Mouse (Mus musculus): Measurements from ENCODE around the gene Aspdh. TPM values are rescaled to one million over a fixed set of nuclear protein-coding genes. Genes with fewer than 3 reads are reported as not detected.
A peak's percentile ranks its signal among the peaks of the same experiment; 100 is the strongest.

Aspdh gene
- polyA plus RNA-seq, 1 experiment from 2014 or later, result 4.8 TPM

- Histone ChIP-seq H3K4me1 (peaks cover 56% of the 10 kb centered on the region), H3K27ac (peak within 1 kb of the TSS; percentile 92), H3K36me3 (replicated peaks) (peaks cover 11% of the 10 kb centered on the region), H3K9me3 (no peaks in the 10 kb centered on the region), H3K4me3 (replicated peaks) (peak within 1 kb of the TSS; percentile 56), H3K4me2 (peak within 1 kb of the TSS; percentile 67), H3K27me3 (no peaks in the 10 kb centered on the region), H3K9ac (peak within 1 kb of the TSS; percentile 54)
- peak; percentile 95 for ATAC-seq (ENCODE audit: low FRiP score)
- WGBS, result under 1% methylated on average over 42 of the region's 42 CpGs
Measured at GRCm38 (mm10) chr7:44467811-44468411, 2.7 kb downstream of the Aspdh start, which contains the start of gene Josd2. Gene Josd2 (plus strand): TSS chr7:44467980.

DNA sequence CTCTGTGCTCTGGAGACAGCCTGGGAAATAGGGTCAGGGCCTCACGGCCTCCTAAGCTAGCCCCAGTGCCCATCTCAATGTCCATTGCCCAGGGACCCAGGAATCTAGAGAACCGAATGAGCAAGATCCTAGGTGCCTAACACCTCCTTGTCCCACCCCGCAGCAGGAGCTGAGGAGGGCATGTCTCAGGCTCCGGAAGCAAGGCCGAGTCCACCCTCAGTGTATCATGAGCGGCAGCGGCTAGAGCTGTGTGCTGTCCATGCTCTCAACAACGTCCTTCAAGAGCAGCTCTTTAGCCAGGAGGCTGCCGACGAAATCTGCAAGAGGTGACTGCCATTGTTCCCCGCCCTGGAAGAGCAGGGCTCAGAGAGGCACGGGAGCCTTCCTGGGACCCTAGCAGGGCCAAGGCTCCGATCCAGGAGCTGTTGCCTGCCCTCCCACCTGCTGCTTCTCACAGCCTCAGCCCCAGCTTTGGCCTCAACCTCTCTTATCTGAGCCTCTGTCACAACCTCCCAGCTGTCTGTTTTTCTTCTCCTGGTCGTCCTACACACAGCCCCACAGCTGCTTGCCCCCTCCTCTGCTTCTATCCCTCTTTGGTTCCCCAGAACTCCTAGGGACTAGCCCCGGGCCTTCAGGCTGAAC lies 3.6 kb downstream of the Aspdh start:
- no peak for ATAC-seq (ENCODE audit: low FRiP score)
- Histone ChIP-seq H3K36me3 (replicated peaks) (peaks cover 5% of the 10 kb centered on the region), H3K4me1 (peaks cover 57% of the 10 kb centered on the region), H3K9me3 (no peaks in the 10 kb centered on the region), H3K27me3 (0 out of 2 replicates have a peak, but pooled peaks cover 4% of the 10 kb centered on the region), H3K9ac (peak overlapping the region; percentile 54), H3K4me3 (replicated peaks) (peak overlapping the region; percentile 56), H3K4me2 (peak overlapping the region; percentile 67), H3K27ac (peak overlapping the region; percentile 92)
- WGBS, result 58% methylated on average over 15 of the region's 15 CpGs

GRCm38 (mm10) chr7:44469677-44470675 lies 4.8 kb downstream of the Aspdh start:
- H3K4me2 ChIP-seq, result no peak overlapping the region
- ATAC-seq (ENCODE audit: low FRiP score), result no peak
- 0 out of 2 replicates have a peak, but pooled peaks cover 7% of the 10 kb centered on the region for H3K27me3 ChIP-seq
- peaks cover 57% of the 10 kb centered on the region for H3K4me1 ChIP-seq
- no peaks in the 10 kb centered on the region for H3K9me3 ChIP-seq
- H3K36me3 ChIP-seq (replicated peaks), result no peaks in the 10 kb centered on the region
- H3K4me3 ChIP-seq (replicated peaks), result no peak overlapping the region; the same call in 1 of the 2 replicates
- H3K9ac ChIP-seq, result no peak overlapping the region
- peak overlapping the region; percentile 92; the same call in 1 of the 2 replicates for H3K27ac ChIP-seq
- 90% methylated on average over 16 of the region's 16 CpGs for WGBS

DNA sequence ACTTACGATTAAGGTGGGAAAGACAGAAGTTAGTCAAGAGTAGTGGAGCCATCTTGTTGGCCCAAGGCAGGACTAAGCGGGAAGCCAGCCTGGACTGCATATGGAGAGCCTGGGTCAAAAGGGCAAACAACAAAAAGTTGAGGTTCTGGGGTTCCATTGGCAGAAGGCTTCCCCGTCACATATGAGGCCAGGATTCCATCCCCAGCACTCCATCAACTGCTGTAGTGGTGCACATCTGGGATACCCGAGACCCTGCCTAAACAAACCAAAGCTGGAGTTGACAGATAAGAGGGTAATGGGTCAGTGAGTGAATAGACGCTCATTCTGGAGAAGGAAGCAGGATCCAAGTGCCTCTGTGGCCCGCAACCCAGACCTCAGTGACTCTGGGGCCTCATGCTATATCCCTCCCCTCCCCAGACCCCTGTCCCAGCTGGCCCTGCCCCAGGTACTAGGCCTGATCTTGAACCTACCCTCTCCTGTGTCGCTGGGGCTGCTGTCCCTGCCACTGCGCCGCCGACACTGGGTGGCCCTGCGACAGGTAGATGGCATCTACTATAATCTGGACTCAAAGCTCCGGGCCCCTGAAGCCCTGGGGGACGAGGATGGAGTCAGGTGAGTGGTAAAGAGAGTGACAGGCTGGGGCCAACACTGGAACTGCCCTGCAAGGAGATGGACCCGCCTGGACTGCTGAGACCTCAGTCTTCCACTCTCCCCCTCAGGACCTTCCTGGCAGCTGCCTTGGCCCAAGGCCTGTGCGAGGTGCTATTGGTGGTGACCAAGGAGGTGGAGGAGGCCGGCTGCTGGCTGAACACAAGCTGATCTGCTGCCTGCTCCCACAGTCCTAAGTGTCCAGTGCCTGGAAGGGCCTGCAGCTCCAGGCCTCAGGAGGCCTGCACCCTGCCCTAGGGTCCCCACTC lies 5.8 kb downstream of the Aspdh start:
- no peak overlapping the region for H3K4me2 ChIP-seq
- no peaks in the 10 kb centered on the region for H3K36me3 ChIP-seq (replicated peaks)
- no peak overlapping the region for H3K27ac ChIP-seq
- H3K27me3 ChIP-seq, result peaks cover 13% of the 10 kb centered on the region
- no peak overlapping the region for H3K4me3 ChIP-seq (replicated peaks)
- peaks cover 57% of the 10 kb centered on the region for H3K4me1 ChIP-seq
- no peak overlapping the region for H3K9ac ChIP-seq
- 88% methylated on average over 16 of the region's 16 CpGs for WGBS
- ATAC-seq (ENCODE audit: low FRiP score), result no peak
- H3K9me3 ChIP-seq, result no peaks in the 10 kb centered on the region

DNA sequence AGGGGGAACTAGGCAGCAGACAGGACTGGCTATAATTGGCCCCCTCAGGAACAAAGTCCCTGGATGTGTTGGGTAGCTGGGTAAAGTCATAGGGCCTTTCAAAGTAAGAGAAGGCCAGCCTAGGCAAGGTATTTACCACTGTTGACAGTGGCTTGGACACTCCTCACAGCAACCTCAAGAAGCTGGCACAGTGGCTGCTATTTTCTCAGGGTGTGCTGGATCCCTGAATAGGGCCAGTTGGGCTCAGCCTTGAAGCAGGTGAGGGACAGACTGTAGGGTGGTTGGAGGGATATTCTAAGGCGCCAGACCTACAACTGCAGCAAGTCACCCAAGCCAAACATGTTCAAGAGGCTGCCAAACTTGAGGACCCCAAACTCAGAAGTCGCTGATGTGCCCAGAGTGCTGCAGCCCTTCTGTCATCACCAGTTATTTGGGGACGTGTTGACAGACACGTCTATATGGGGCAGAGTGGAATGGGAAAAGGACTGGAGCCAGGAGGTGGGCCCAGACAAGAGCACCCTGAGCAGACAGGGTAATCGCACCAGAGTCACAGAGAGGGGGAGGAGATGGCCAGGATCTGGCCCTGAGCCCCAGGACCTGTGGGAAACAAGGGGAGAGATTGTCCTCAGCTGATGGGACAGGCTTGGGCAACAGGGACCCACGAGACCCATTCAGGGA lies 6.8 kb downstream of the Aspdh start:
- Histone ChIP-seq H3K27me3 (peaks cover 18% of the 10 kb centered on the region), H3K4me1 (peaks cover 53% of the 10 kb centered on the region), H3K9me3 (no peaks in the 10 kb centered on the region), H3K4me2 (no peak overlapping the region), H3K9ac (no peak overlapping the region), H3K4me3 (replicated peaks) (no peak overlapping the region), H3K36me3 (replicated peaks) (no peaks in the 10 kb centered on the region), H3K27ac (no peak overlapping the region)
- WGBS, result 47% methylated on average over 6 of the region's 6 CpGs
- ATAC-seq (ENCODE audit: low FRiP score), result no peak

DNA sequence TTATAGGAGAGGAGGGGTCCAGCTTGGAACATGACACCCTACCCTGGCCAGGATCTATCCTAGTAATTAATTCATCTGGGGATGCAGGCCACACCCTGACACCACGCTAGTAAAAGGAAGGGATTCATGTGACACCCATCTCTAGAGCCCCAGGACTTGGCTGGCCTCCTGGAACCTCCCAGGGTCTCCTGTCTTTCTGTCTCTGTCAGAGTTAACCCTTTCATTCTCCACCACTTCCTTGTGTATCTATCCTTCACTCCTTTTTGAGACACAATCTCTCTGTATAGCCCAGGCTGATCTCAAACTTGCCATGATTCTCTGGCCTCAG lies 7.3 kb downstream of the Aspdh start:
- Histone ChIP-seq H3K27me3 (peaks cover 21% of the 10 kb centered on the region), H3K4me2 (no peak overlapping the region), H3K9me3 (no peaks in the 10 kb centered on the region), H3K27ac (no peak overlapping the region), H3K4me1 (peaks cover 48% of the 10 kb centered on the region), H3K4me3 (replicated peaks) (no peak overlapping the region), H3K36me3 (replicated peaks) (no peaks in the 10 kb centered on the region), H3K9ac (no peak overlapping the region)
- ATAC-seq (ENCODE audit: low FRiP score), result no peak
- WGBS, result 29% methylated on average over 1 of the region's 1 CpGs

- Histone ChIP-seq H3K4me2 (no peak overlapping the region), H3K36me3 (replicated peaks) (no peaks in the 10 kb centered on the region), H3K4me3 (replicated peaks) (no peak overlapping the region), H3K9ac (no peak overlapping the region), H3K9me3 (no peaks in the 10 kb centered on the region), H3K27ac (0 out of 2 replicates have a peak overlapping the region, but pooled peaks have one; percentile 19), H3K27me3 (peaks cover 27% of the 10 kb centered on the region), H3K4me1 (peaks cover 46% of the 10 kb centered on the region)
- 65% methylated on average over 9 of the region's 9 CpGs for WGBS
- no peak for ATAC-seq (ENCODE audit: low FRiP score)
Measured at GRCm38 (mm10) chr7:44472961-44473646, 7.9 kb downstream of the Aspdh start.

DNA sequence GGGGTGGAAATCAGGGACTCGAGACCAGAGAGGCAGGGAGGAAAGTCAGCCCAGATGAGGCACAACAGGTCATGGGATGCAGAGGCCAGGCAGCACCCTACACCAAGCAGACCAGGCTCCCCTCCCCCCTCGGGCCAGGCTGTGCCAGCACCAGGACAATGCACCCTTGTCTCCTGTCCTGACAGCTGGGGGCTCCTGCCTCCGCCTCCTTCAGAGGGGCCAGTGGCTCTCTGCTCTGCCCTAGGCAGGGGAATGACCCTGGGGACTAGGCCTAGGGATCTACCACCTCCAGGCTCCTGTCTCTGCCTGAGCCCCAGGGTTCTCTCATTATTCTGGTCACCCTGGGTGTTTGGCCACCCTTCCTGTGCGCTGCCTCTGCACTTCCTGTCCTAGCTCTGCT lies 9.2 kb downstream of the Aspdh start:
- Histone ChIP-seq H3K4me1 (peaks cover 33% of the 10 kb centered on the region), H3K27ac (peak overlapping the region; percentile 39), H3K4me3 (replicated peaks) (no peak overlapping the region), H3K4me2 (no peak overlapping the region), H3K9me3 (no peaks in the 10 kb centered on the region), H3K36me3 (replicated peaks) (no peaks in the 10 kb centered on the region), H3K27me3 (peaks cover 39% of the 10 kb centered on the region), H3K9ac (peak overlapping the region; percentile 36; the same call in 1 of the 2 replicates)
- 16% methylated on average over 4 of the region's 4 CpGs for WGBS
- ATAC-seq (ENCODE audit: low FRiP score), result peak; percentile 83

- Histone ChIP-seq H3K36me3 (replicated peaks) (no peaks in the 10 kb centered on the region), H3K9me3 (no peaks in the 10 kb centered on the region), H3K4me2 (no peak overlapping the region), H3K27ac (peak overlapping the region; percentile 39), H3K4me1 (peaks cover 32% of the 10 kb centered on the region), H3K27me3 (peaks cover 46% of the 10 kb centered on the region), H3K9ac (no peak overlapping the region), H3K4me3 (replicated peaks) (no peak overlapping the region)
- ATAC-seq (ENCODE audit: low FRiP score), result peak; percentile 22; the same call in 1 of the 2 replicates
- 42% methylated on average over 5 of the region's 5 CpGs for WGBS
Measured at GRCm38 (mm10) chr7:44475046-44475614, 9.9 kb downstream of the Aspdh start.

DNA sequence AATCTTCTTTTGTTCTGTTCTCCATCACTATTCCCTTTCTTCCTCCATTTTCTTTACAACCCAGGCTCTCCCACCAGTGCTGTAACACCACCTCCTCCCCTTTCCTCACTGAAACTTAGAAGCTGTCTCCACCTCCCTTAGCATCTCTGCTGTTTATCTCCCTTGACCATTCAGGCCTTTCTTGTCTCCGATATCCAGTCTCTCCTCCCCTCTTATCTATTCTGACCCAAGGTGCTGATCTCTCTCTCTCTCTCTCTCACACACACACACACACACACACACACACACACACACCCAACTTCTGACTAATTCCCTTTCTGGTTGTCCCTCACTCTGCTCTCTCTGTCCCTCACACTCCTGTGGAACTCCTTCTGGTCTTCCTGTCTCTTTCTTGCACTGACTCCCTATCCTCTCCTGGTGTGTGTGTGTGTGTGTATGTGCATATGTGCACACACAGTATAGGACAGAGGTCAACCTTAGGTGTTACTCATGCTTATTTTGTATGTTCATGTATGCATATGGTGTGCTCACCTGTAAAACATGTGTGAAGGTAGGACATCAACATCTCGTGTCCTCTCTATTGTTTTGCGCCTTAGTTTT lies 17.7 kb downstream of the Aspdh start:
- Histone ChIP-seq H3K4me2 (no peak overlapping the region), H3K36me3 (replicated peaks) (peaks cover 3% of the 10 kb centered on the region; the same call in 1 of the 2 replicates), H3K27me3 (peaks cover 47% of the 10 kb centered on the region), H3K9ac (0 out of 2 replicates have a peak overlapping the region, but pooled peaks have one; percentile 12), H3K4me3 (replicated peaks) (no peak overlapping the region), H3K27ac (no peak overlapping the region), H3K9me3 (no peaks in the 10 kb centered on the region), H3K4me1 (no peaks in the 10 kb centered on the region)
- WGBS, result 79% methylated on average over 3 of the region's 3 CpGs
- no peak for ATAC-seq (ENCODE audit: low FRiP score)
